Mouse (Mus musculus) stomach, embryonic 15.5 days (tissue): ENCODE measurements at regions not wholly inside any gene's neighbourhood (a gene's known extent, or its start where the extent isn't known, plus 50 kb on each side); places are given as distances from the start of the nearest gene placed in this dataset.

Source experiments
- ATAC-seq: fragments of 200-750 bp; cut with Nextera tagmentation; 2 replicates; pipeline ENCODE4 v1.8.0; 2017; ENCODE audit warnings: low read depth, moderate number of reproducible peaks, moderate TSS enrichment; ENCODE audit not compliant: insufficient read depth, low FRiP score
- H3K27ac ChIP-seq: fragments of 300-500 bp; sonication (generic); 2 replicates; pipeline ENCODE4 v1.5.1; 2015; ENCODE audit warnings: mild to moderate bottlenecking, inconsistent platforms
- H3K27me3 ChIP-seq: fragments of 300-500 bp; sonication (generic); replicated peaks from 2 replicates; pipeline ENCODE4 v1.6.1; 2015; ENCODE audit warnings: inconsistent platforms
- H3K36me3 ChIP-seq: fragments of 300-500 bp; sonication (generic); 2 replicates; pipeline ENCODE4 v1.6.1; 2015; ENCODE audit warnings: inconsistent platforms
- H3K4me1 ChIP-seq: fragments of 300-500 bp; sonication (generic); 2 replicates; pipeline ENCODE4 v1.6.1; 2015; ENCODE audit warnings: inconsistent platforms
- H3K4me2 ChIP-seq: fragments of 300-500 bp; sonication (generic); 2 replicates; pipeline ENCODE4 v1.6.1; 2015; ENCODE audit warnings: mild to moderate bottlenecking, inconsistent platforms
- H3K4me3 ChIP-seq: fragments of 300-500 bp; sonication (generic); replicated peaks from 2 replicates; pipeline ENCODE4 v1.5.1; 2015; ENCODE audit warnings: inconsistent platforms
- H3K9ac ChIP-seq: fragments of 300-500 bp; sonication (generic); 2 replicates; pipeline ENCODE4 v1.6.1; 2015; ENCODE audit warnings: inconsistent platforms
- H3K9me3 ChIP-seq: fragments of 300-500 bp; sonication (generic); 2 replicates; pipeline ENCODE4 v1.6.1; 2016; ENCODE audit warnings: inconsistent platforms
- WGBS: fragments of 180-500 bp; shearing (Covaris S2); methylation state at CpG from one replicate; pipeline ENCODE4 v1.1.7; 2015; 5-methylcytosine and 5-hydroxymethylcytosine counted together

- H3K4me2 ChIP-seq = no peak overlapping the region
- H3K27ac ChIP-seq = no peak overlapping the region
- 84% methylated on average over 8 of the region's 8 CpGs for WGBS
- H3K4me1 ChIP-seq = no peaks in the 10 kb centered on the region
- no peak overlapping the region for H3K4me3 ChIP-seq
- H3K27me3 ChIP-seq = no peaks in the 10 kb centered on the region
- H3K9ac ChIP-seq = no peak overlapping the region
- H3K9me3 ChIP-seq = no peaks in the 10 kb centered on the region
- H3K36me3 ChIP-seq = no peaks in the 10 kb centered on the region
- ATAC-seq = no peak
Observed at GRCm38 (mm10) chr5:73904146-73904811, 164.0 kb downstream of the Usp46 start.

GRCm38 (mm10) chr5:73912149-73912548 lies 156.1 kb downstream of the Usp46 start:
- H3K27ac ChIP-seq = no peak overlapping the region
- ATAC-seq = no peak
- H3K9me3 ChIP-seq = no peaks in the 10 kb centered on the region
- H3K4me2 ChIP-seq = no peak overlapping the region
- H3K9ac ChIP-seq = no peak overlapping the region
- H3K4me1 ChIP-seq = no peaks in the 10 kb centered on the region
- WGBS = 68% methylated on average over 1 of the region's 1 CpGs
- H3K36me3 ChIP-seq = no peaks in the 10 kb centered on the region
- H3K4me3 ChIP-seq = no peak overlapping the region
- no peaks in the 10 kb centered on the region for H3K27me3 ChIP-seq

- Histone ChIP-seq H3K4me1 (no peaks in the 10 kb centered on the region), H3K27ac (no peak overlapping the region), H3K36me3 (no peaks in the 10 kb centered on the region), H3K4me3 (no peak overlapping the region), H3K27me3 (no peaks in the 10 kb centered on the region), H3K9me3 (no peaks in the 10 kb centered on the region), H3K9ac (no peak overlapping the region), H3K4me2 (no peak overlapping the region)
- 54% methylated on average over 6 of the region's 6 CpGs for whole genome bisulfite sequencing
- ATAC-seq = no peak; the same call in 1 of the 2 replicates
Observed at GRCm38 (mm10) chr5:73913116-73913515, 155.1 kb downstream of the Usp46 start.

GRCm38 (mm10) chr5:73918011-73918410 lies 150.2 kb downstream of the Usp46 start:
- Histone ChIP-seq H3K27ac (no peak overlapping the region), H3K9me3 (no peaks in the 10 kb centered on the region), H3K9ac (no peak overlapping the region), H3K4me3 (no peak overlapping the region), H3K36me3 (no peaks in the 10 kb centered on the region), H3K4me2 (no peak overlapping the region), H3K4me1 (no peaks in the 10 kb centered on the region), H3K27me3 (no peaks in the 10 kb centered on the region)
- ATAC-seq = no peak
- WGBS = 45% methylated on average over 2 of the region's 2 CpGs

GRCm38 (mm10) chr5:73919936-73920335 lies 148.3 kb downstream of the Usp46 start:
- no peaks in the 10 kb centered on the region for H3K36me3 ChIP-seq
- H3K4me3 ChIP-seq = no peak overlapping the region
- no peak for ATAC-seq
- H3K4me2 ChIP-seq = no peak overlapping the region
- H3K27me3 ChIP-seq = no peaks in the 10 kb centered on the region
- no peak overlapping the region for H3K9ac ChIP-seq
- H3K4me1 ChIP-seq = no peaks in the 10 kb centered on the region
- H3K9me3 ChIP-seq = no peaks in the 10 kb centered on the region
- WGBS = 75% methylated on average over 6 of the region's 6 CpGs
- H3K27ac ChIP-seq = no peak overlapping the region

- no peaks in the 10 kb centered on the region for H3K36me3 ChIP-seq
- H3K9ac ChIP-seq = no peak overlapping the region
- WGBS = 78% methylated on average over 9 of the region's 9 CpGs
Observed at GRCm38 (mm10) chr5:73927534-73927933, 140.7 kb downstream of the Usp46 start.

GRCm38 (mm10) chr5:73928691-73929090 lies 139.5 kb downstream of the Usp46 start:
- Histone ChIP-seq H3K9me3 (no peaks in the 10 kb centered on the region), H3K4me3 (no peak overlapping the region), H3K4me1 (no peaks in the 10 kb centered on the region), H3K36me3 (no peaks in the 10 kb centered on the region), H3K9ac (no peak overlapping the region), H3K27ac (no peak overlapping the region), H3K4me2 (no peak overlapping the region), H3K27me3 (no peaks in the 10 kb centered on the region)
- ATAC-seq = no peak
- WGBS = 52% methylated on average over 10 of the region's 10 CpGs

More at GRCm38 (mm10) chr5:73927534-73927933, 140.7 kb downstream of the Usp46 start:
- Histone ChIP-seq H3K27me3 (no peaks in the 10 kb centered on the region), H3K27ac (no peak overlapping the region), H3K4me2 (no peak overlapping the region), H3K4me1 (no peaks in the 10 kb centered on the region), H3K4me3 (no peak overlapping the region), H3K9me3 (no peaks in the 10 kb centered on the region)
- ATAC-seq = no peak

GRCm38 (mm10) chr5:73930205-73930604 lies 138.0 kb downstream of the Usp46 start:
- 75% methylated on average over 5 of the region's 5 CpGs for WGBS

GRCm38 (mm10) chr5:73937799-73938198 lies 130.4 kb downstream of the Usp46 start:
- Histone ChIP-seq H3K4me1 (no peaks in the 10 kb centered on the region), H3K4me2 (no peak overlapping the region), H3K9me3 (no peaks in the 10 kb centered on the region), H3K4me3 (no peak overlapping the region), H3K9ac (no peak overlapping the region), H3K27ac (no peak overlapping the region), H3K27me3 (no peaks in the 10 kb centered on the region), H3K36me3 (no peaks in the 10 kb centered on the region)
- ATAC-seq = no peak
- 63% methylated on average over 2 of the region's 2 CpGs for WGBS

More at GRCm38 (mm10) chr5:73930205-73930604, 138.0 kb downstream of the Usp46 start:
- H3K9ac ChIP-seq = no peak overlapping the region
- no peaks in the 10 kb centered on the region for H3K4me1 ChIP-seq
- H3K27me3 ChIP-seq = no peaks in the 10 kb centered on the region
- no peaks in the 10 kb centered on the region for H3K9me3 ChIP-seq
- no peak overlapping the region for H3K27ac ChIP-seq
- H3K4me2 ChIP-seq = no peak overlapping the region
- no peak overlapping the region for H3K4me3 ChIP-seq
- no peak for ATAC-seq
- no peaks in the 10 kb centered on the region for H3K36me3 ChIP-seq

GRCm38 (mm10) chr5:73938450-73938849 lies 129.8 kb downstream of the Usp46 start:
- no peak overlapping the region for H3K9ac ChIP-seq
- no peaks in the 10 kb centered on the region for H3K36me3 ChIP-seq
- H3K4me1 ChIP-seq = no peaks in the 10 kb centered on the region
- H3K27ac ChIP-seq = no peak overlapping the region
- no peaks in the 10 kb centered on the region for H3K27me3 ChIP-seq
- 35% methylated on average over 4 of the region's 4 CpGs for WGBS
- ATAC-seq = no peak
- no peak overlapping the region for H3K4me3 ChIP-seq
- no peak overlapping the region for H3K4me2 ChIP-seq
- no peaks in the 10 kb centered on the region for H3K9me3 ChIP-seq

GRCm38 (mm10) chr5:73942950-73943349 lies 125.3 kb downstream of the Usp46 start:
- Histone ChIP-seq H3K36me3 (no peaks in the 10 kb centered on the region), H3K9me3 (no peaks in the 10 kb centered on the region), H3K27me3 (no peaks in the 10 kb centered on the region), H3K4me1 (no peaks in the 10 kb centered on the region), H3K4me2 (no peak overlapping the region), H3K27ac (no peak overlapping the region), H3K9ac (no peak overlapping the region), H3K4me3 (no peak overlapping the region)
- no peak for ATAC-seq
- 62% methylated on average over 3 of the region's 3 CpGs for WGBS

- 84% methylated on average over 3 of the region's 3 CpGs for WGBS
- H3K27ac ChIP-seq = no peak overlapping the region
- ATAC-seq = no peak
- H3K4me2 ChIP-seq = no peak overlapping the region
- H3K36me3 ChIP-seq = no peaks in the 10 kb centered on the region
- no peaks in the 10 kb centered on the region for H3K9me3 ChIP-seq
- no peaks in the 10 kb centered on the region for H3K27me3 ChIP-seq
- H3K9ac ChIP-seq = no peak overlapping the region
- no peaks in the 10 kb centered on the region for H3K4me1 ChIP-seq
- no peak overlapping the region for H3K4me3 ChIP-seq
Observed at GRCm38 (mm10) chr5:73945671-73946070, 122.6 kb downstream of the Usp46 start.

- H3K9me3 ChIP-seq = no peaks in the 10 kb centered on the region
- no peak for ATAC-seq
- no peak overlapping the region for H3K9ac ChIP-seq
- 85% methylated on average over 6 of the region's 6 CpGs for WGBS
- no peaks in the 10 kb centered on the region for H3K4me1 ChIP-seq
- H3K27ac ChIP-seq = no peak overlapping the region
- H3K27me3 ChIP-seq = no peaks in the 10 kb centered on the region
- no peak overlapping the region for H3K4me3 ChIP-seq
- no peak overlapping the region for H3K4me2 ChIP-seq
- no peaks in the 10 kb centered on the region for H3K36me3 ChIP-seq
Observed at GRCm38 (mm10) chr5:73946164-73946563, 122.1 kb downstream of the Usp46 start.
